Mouse (Mus musculus) kidney, adult 11 months (tissue): ENCODE data around the gene Serpinb6b.

ENCODE experiments used
- DNase-seq: peaks from one replicate; pipeline ENCODE4 v3.0.0; 2022

Serpinb6b gene

GRCm38 (mm10) chr13:32974889-32975460 is 10.0 kb downstream of the Serpinb6b start:
- DNase-seq = no peak

GRCm38 (mm10) chr13:32975710-32976109 is 10.7 kb downstream of the Serpinb6b start:
- no peak for DNase-seq

- no peak for DNase-seq
Observed at GRCm38 (mm10) chr13:32982556-32983042, 17.6 kb downstream of the Serpinb6b start.

- no peak for DNase-seq
Observed at GRCm38 (mm10) chr13:32986256-32986655, 21.2 kb downstream of the Serpinb6b start.

GRCm38 (mm10) chr13:32993152-32993893 is 28.3 kb downstream of the Serpinb6b start:
- DNase-seq = no peak

GRCm38 (mm10) chr13:32993894-32994242 is 28.9 kb downstream of the Serpinb6b start:
- DNase-seq = no peak

GRCm38 (mm10) chr13:32995051-32995450 is 30.0 kb downstream of the Serpinb6b start:
- no peak for DNase-seq

- no peak for DNase-seq
Observed at GRCm38 (mm10) chr13:33001341-33001740, 36.3 kb downstream of the Serpinb6b start.

GRCm38 (mm10) chr13:33002950-33003349 is 37.9 kb downstream of the Serpinb6b start, which contains the start of gene Serpinb9:
TSS of gene Serpinb9 (plus strand) at chr13:33003250.
- no peak for DNase-seq

- no peak for DNase-seq
Observed at GRCm38 (mm10) chr13:33003523-33004413, 38.8 kb downstream of the Serpinb6b start.

GRCm38 (mm10) chr13:33004414-33005105 is 39.6 kb downstream of the Serpinb6b start:
- peak; percentile 90 for DNase-seq

GRCm38 (mm10) chr13:33005501-33006075 is 40.6 kb downstream of the Serpinb6b start:
- no peak for DNase-seq

GRCm38 (mm10) chr13:33006555-33006954 is 41.5 kb downstream of the Serpinb6b start:
- no peak for DNase-seq

- no peak for DNase-seq
Observed at GRCm38 (mm10) chr13:33012395-33012794, 47.4 kb downstream of the Serpinb6b start.

GRCm38 (mm10) chr13:33013271-33013670 is 48.3 kb downstream of the Serpinb6b start:
- DNase-seq = no peak

- DNase-seq = no peak
Observed at GRCm38 (mm10) chr13:33022371-33022770, 57.4 kb downstream of the Serpinb6b start.

GRCm38 (mm10) chr13:33026427-33027057 is 61.5 kb downstream of the Serpinb6b start:
- DNase-seq = no peak

GRCm38 (mm10) chr13:33027244-33027643 is 62.2 kb downstream of the Serpinb6b start, which contains the start of gene Serpinb9b:
TSS of gene Serpinb9b (plus strand) at chr13:33027416.
- no peak for DNase-seq

GRCm38 (mm10) chr13:33028146-33028545 is 63.1 kb downstream of the Serpinb6b start:
- DNase-seq = no peak

GRCm38 (mm10) chr13:33028550-33028949 is 63.5 kb downstream of the Serpinb6b start:
- no peak for DNase-seq
